Mouse (Mus musculus) monocyte, adult 5-6 weeks (primary cell): ENCODE results near the gene Cdon. TPM values are rescaled to one million over a fixed set of nuclear protein-coding genes. Genes with fewer than 3 reads are reported as not detected.

Source experiments
- ATAC-seq: fragments of 153-309, 156-312 bp; replicated peaks from 2 replicates; pipeline ENCODE4 v1.8.0; 2017; ENCODE audit warnings: mild to moderate bottlenecking; ENCODE audit not compliant: low TSS enrichment, insufficient number of reproducible peaks, severe bottlenecking, poor library complexity, low FRiP score
- total RNA-seq: library from RNA; stranded (forward); fragments of 200-1000, 200-491, 200-594 nt; gene quantifications from 3 replicates; pipeline ENCODE4 v1.2.3, GENCODE M21; 2017

Gene Cdon
- total RNA-seq, 1 experiment from 2014 or later, result 0.19 TPM

GRCm38 (mm10) chr9:35483949-35484348, 63.0 kb downstream of the Cdon start:
- no peak for ATAC-seq

- ATAC-seq, result no peak
Observed at GRCm38 (mm10) chr9:35486616-35487015, 65.7 kb downstream of the Cdon start.

DNA sequence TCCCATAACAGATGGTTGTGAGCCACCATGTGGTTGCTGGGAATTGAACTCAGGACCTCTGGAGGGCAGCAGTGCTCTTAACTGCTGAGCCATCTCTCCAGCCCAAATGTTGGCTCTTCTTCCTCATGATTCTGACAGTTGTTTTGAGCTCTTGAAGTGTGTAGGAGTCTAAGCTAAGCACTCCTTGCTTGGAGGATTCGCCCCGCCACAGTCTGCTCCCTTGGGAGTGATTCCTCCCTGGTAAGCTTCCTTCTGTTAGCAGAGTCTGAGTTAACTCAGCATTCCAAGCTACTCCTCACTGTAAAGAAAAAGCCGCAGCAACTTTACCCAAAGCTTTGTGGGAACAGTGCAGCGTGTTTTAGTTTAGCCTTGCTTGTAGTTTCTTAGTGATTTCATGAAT, 67.6 kb downstream of the Cdon start:
- no peak for ATAC-seq

DNA sequence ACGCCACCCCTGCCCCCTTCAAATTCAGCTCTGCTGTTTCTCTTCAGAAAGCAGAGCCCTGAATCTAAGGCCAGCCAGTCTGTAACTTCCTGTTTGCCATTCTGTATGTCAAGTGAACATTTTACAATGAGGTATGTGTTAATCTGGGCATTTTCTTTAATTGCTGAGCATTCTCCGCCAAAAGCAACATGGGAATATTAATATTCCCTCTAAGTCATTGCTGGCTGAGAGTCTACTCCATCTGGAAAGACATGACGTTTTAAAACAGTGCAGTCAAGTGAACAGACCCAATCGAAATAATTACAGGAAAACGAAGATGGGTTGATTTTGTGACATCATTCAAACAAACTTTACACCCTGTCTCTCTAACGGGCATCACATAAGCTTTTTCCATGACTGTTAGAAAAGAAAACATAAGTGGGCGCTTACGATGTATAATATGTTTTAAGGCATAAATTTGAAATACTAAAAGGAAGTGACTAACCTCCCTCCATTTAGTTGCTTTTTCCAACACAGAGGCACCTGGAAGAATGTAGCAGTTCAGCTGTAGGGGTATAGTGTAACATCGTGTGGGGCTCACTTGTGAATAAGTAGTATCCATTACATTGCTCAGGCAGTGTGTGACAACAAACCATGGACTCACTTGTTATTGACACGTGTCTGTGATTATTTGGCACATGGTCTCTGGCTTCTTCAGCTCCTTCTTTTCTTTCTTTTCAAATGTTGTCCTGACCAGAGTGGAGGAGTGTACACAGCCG, 70.4 kb downstream of the Cdon start:
- no peak for ATAC-seq

GRCm38 (mm10) chr9:35493033-35493732, 72.3 kb downstream of the Cdon start:
- no peak for ATAC-seq

GRCm38 (mm10) chr9:35493733-35494092, 72.8 kb downstream of the Cdon start:
- ATAC-seq, result no peak

GRCm38 (mm10) chr9:35494937-35495336, 74.0 kb downstream of the Cdon start:
- no peak for ATAC-seq

DNA sequence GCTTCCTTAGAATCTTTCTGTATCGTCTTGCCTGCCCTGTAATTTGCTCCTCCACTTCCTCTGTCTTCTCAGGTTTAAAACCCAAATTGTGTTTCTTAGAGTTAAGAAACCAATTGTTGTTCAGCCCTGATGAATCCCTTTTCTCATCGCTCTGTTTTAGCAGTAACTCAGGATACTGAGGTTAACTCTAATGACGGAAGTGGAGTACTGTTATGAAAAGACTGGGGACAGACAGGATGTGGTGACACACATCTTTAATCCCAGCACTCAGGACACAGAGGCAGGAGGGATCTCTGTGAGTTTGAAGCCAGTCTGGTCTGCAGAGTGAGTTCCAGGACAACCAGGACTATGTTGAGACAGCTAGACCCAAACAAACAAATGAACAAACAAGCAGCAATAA, 74.5 kb downstream of the Cdon start:
- ATAC-seq, result no peak

DNA sequence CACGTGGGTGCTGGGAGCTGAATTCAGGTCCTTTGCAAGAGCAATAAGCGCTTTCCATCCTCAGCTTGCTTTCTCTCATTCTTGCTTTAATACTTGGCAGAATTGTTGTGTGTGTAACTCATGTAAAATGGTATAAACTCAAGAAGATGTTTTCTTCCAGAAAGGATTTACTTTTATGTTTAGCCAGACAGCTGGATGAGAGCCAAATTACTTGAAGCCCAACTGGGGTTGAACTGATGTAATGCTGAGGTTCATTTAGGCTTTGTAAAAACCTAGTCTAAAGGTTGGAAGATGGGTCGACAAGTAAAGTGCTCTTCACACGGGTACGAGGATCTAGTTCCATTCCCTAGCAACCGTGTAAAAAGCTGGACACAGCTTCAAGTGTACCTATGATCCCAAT, 79.0 kb downstream of the Cdon start:
- no peak for ATAC-seq

DNA sequence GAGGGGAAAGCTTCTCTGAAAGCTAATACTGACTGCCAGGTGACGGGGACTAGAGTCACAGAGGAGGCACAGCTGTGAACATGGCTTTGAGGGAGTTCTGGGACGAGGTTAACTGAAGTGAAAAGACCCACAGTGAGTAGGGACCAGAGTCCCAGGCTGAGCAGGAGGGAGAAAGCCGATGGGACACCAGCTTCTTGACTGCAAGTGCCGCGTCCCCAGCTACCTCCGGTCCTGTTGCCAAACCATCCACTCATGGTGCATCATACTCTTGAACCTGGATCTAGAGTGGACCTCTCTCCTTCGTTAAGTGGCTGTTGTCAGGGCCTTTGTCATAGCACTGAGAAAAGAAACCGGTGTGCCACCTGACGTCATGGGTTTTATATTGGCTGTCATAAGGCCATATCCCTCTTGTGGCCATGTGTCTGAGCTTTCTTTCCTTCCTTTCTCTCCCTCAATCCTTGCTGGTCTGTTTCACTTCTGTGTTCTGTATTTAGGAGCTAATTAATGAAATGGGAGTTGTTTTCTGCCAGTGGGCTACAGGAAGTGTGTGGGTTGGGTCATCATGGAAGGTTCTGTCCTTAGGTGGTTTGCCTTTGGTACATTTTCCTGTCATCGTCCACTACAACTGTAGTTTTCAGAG, 81.6 kb downstream of the Cdon start:
- no peak for ATAC-seq

DNA sequence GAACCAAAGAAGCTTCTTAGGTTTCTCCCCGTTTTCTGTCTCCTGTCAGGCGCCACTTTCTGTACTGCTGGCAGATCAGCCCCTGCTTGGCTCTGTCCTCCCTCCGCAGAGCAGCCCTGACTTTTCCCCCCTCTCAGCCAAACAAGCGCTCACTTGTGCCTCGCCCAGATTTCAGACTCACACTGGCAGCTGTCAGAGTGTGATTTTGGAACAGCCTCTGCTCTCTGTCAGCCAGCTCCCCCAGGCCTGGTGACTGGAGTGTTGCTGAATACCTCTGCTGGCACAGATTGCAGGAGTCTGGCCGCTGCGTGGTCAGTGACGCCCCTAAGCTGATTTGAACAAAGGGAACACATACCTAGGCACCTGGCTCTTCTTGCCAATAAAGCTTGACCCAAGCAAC, 87.3 kb downstream of the Cdon start:
- no peak for ATAC-seq

- ATAC-seq, result no peak
Observed at GRCm38 (mm10) chr9:35513900-35514299, 93.0 kb downstream of the Cdon start.

GRCm38 (mm10) chr9:35516182-35516581, 95.3 kb downstream of the Cdon start:
- ATAC-seq, result no peak

DNA sequence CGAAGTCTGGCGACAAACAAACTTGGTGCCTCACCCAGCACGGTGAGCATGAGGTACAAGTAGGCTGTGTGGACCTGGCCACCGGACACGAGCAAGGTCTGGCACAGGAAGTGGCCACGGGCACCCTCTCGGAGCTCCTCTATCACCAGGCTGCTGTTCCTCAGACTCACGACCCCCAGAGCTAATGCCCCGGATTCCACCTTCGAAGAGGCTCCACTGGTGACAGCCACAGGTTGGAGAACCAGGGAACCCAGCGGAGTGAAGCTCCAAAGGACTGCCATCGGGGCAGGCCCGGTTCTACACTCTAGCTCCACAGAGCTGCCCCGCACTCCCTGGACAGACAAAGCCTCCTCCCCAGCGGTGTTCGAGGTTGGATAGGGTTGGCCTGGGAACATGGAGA, 95.8 kb downstream of the Cdon start:
- ATAC-seq, result no peak

DNA sequence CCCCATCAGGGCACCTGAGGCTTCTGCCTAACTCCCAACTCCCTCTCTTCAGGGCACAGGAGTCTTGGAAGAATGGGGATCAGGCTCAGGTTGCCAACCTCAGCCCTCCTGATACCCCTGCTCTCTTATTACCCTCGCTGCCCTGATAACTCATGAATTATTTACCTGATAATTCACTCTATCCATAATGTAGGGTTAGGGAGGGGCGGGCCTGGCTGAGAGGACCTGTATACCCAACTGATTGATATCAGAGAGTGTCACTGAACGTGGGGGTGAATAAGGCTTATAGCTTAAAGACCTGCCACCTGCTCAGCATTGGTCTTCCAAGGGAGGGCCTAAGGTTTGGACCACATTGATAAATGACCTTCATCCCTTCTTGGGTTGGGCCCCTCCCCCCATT, 97.2 kb downstream of the Cdon start, which contains the start of gene Gm1113:
Gene Gm1113, minus strand, starts transcription at position 101 of the 400 bp plus-strand sequence.
- ATAC-seq, result no peak

DNA sequence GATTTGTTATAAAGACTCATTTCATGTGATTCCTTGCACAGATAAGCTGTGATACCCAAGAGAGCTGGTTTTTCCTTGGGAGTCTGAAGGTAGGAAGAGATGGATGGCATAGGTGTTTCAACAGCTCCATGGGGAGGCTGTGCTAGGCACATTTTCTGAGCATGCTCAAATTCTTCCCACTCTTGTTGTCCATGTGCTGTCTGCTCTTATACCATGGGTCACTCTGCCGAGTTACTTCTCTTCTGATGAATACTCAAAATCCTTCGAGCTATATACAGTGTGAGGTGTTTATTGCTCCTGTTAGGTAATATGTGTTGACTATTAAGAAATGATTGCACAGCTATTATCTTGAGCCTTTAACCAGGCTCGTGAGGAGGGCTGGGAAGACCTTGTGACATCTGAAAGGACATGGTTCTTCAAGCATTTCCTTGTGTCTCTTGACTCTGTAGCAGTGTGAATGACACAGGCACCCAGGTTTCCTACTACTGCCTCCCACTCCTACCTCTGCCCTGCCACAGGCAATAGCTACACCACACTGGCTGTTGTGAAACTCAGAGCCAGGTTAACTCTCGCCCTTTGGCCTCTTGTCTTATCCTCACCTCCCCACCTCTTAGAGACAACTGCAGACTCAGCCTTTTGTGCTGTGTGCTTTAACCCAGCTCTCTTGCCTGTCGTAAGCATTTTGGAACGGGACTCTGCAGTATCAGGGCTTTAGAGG, 99.9 kb downstream of the Cdon start:
- no peak for ATAC-seq

- no peak for ATAC-seq
Observed at GRCm38 (mm10) chr9:35522241-35522640, 101.3 kb downstream of the Cdon start.

DNA sequence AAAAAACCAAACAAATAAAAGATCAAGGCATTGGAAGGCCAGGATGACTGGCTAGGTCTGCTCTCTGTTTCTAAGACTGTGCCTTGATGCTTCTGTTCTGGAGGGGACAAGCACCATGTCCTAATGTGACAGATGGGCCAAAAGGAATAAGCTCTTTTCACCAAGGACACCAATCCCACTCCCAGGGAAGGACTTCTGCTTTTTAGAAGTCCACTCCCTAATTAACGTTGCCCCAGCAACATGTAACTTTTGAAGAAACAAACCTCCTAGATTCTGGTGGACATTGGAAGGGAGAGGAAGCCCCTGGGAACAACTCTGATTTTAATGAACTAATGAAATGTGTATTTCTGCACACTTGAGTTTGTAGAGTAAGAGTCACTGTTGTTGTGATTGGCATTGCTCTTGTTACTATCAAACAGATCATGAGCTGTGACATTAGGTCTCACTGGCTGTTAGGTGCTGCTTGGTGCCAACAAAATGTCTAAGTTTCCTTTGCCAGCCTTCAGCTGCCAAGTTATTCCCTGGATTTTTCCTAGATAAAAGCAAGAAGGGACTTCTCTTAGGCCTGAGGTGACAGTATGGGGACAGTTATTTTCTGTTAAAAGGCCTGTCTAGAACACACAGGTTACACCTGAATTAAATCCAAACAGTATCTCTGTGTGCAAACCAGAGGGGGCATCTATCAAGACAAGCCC, 102.0 kb downstream of the Cdon start:
- ATAC-seq, result no peak

GRCm38 (mm10) chr9:35523541-35523940, 102.6 kb downstream of the Cdon start:
- ATAC-seq, result no peak
